Mouse (Mus musculus) gastrocnemius, adult 18-20 months (tissue): Measurements from ENCODE around the gene Olfr1465. TPM values are rescaled to one million over a fixed set of nuclear protein-coding genes. Genes with fewer than 3 reads are reported as not detected.

Experiments used
- DNase-seq: peaks from one replicate; pipeline ENCODE4 v3.0.0; 2021; ENCODE audit warnings: low spot score
- long read RNA-seq, 2 experiments: library from polyadenylated mRNA; stranded (forward); transcript quantifications; one replicate each; pipeline ENCODE4 v2.0.0; 2021
- total RNA-seq, 2 experiments: library from RNA; stranded (reverse); gene quantifications; 2 replicates each; pipeline ENCODE4 v1.2.3; 2021

Olfr1465 gene
- not detected for total RNA-seq
- long read RNA-seq, experiment 1, result 0 reads
- long read RNA-seq, experiment 2, result 0 reads

DNA sequence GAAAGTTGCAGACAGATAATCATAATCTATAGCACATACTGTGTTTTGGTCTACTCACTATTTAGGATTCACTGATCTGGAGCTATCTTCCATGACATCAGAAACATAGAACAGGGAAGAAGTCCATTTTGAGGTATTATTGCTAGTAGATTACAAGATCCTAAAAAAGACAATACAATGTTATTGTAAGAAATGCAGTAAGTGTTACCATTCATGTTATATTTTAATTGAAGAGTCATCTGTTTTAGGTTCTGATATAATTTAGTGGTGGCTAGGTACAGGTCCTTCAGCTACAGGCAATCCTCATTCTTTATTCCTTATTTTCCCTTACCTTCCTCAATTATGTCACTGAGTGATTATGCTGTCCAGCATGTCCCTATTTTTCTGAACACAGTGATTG lies at the start of gene Olfr1465:
TSS of gene Olfr1465 (minus strand) at position 101 of the 400 bp plus-strand sequence.
- no peak for DNase-seq

DNA sequence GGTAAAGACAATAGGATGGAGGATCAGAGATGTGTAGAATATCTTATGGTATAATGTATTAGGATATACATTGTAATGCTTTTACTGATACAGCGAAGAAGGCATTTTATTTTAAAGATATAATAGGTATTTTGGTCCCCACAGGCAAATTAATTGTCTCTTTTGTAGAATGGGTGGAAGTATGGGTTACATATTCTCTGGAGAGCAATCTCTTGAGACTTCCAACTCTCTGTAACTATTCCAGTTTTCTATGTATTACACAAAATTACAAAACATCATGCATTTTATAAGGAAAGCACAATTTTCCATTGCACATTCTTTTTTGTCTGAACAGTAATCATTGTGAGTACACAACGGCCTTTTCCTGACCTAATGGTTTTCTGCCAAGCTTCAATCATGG lies 46.6 kb upstream of the Olfr1465 start, which contains the start of gene Olfr1467:
TSS of gene Olfr1467 (plus strand) at position 301 of the 400 bp plus-strand sequence.
- no peak for DNase-seq

DNA sequence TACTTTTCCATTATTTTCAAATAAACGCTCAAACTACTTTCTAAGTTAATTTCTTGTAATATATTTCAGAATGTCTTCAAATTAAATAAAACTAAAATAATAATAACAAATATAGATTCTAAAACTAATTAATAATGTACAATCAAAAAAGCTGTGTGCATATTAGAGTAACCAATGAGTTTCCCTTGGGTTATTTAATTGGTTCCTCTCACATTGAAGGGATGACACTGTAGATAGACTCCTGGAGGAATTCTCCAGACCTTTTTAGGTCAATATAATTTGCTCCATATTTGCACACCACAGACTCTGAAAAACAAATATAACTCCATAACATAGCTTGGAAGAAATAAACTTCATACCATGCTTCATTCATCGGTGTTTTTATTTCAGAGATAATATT lies 23.2 kb upstream of the Olfr1465 start, which contains the start of gene Olfr1466:
TSS of gene Olfr1466 (plus strand) at position 301 of the 400 bp plus-strand sequence.
- DNase-seq, result no peak

Other genes with a start within 250 kb of the Olfr1465 start
- gene Olfr1457, start 217.7 kb downstream of the Olfr1465 start, total RNA-seq, result not detected
- not detected for gene Olfr1458, start 208.8 kb downstream of the Olfr1465 start, total RNA-seq
- gene Olfr1459, start 166.0 kb downstream of the Olfr1465 start, total RNA-seq, result under 1 TPM in 1 of 2 experiments, not detected in 1; 0.02 TPM
- gene Olfr1461, start 152.5 kb downstream of the Olfr1465 start, total RNA-seq, result not detected
- gene Olfr1462, start 129.8 kb downstream of the Olfr1465 start, total RNA-seq, result not detected
- gene Olfr1463, start 84.2 kb downstream of the Olfr1465 start, total RNA-seq, result not detected
- not detected for gene Olfr1466, start 23.3 kb upstream of the Olfr1465 start, total RNA-seq
- gene Olfr1467, start 46.7 kb upstream of the Olfr1465 start, total RNA-seq, result not detected
- gene Olfr1469, start 92.3 kb upstream of the Olfr1465 start, total RNA-seq, result not detected
- gene Olfr1471, start 127.9 kb upstream of the Olfr1465 start, total RNA-seq, result not detected
- gene Olfr1472, start 140.5 kb upstream of the Olfr1465 start, total RNA-seq, result not detected
- not detected for gene Olfr1474, start 154.0 kb upstream of the Olfr1465 start, total RNA-seq
- gene Olfr1475, start 164.7 kb upstream of the Olfr1465 start, total RNA-seq, result not detected
- gene Olfr1477, start 185.0 kb upstream of the Olfr1465 start, total RNA-seq, result not detected
- gene Olfr1480, start 212.4 kb upstream of the Olfr1465 start, total RNA-seq, result not detected